Mouse (Mus musculus) neural tube, embryonic 13.5 days (tissue): ENCODE data around the gene Nfkb2. TPM values are rescaled to one million over a fixed set of nuclear protein-coding genes. Genes with fewer than 3 reads are reported as not detected.
A peak's percentile ranks its signal among the peaks of the same experiment; 100 is the strongest.

ENCODE experiments used
- ATAC-seq: fragments of 200-750 bp; cut with Nextera tagmentation; 2 replicates; pipeline ENCODE4 v1.8.0; 2017; ENCODE audit warnings: low read depth, mild to moderate bottlenecking, moderate TSS enrichment, moderate library complexity
- H3K27ac ChIP-seq: fragments of 300-500 bp; sonication (generic); replicated peaks from 2 replicates; pipeline ENCODE4 v1.5.1; 2015; ENCODE audit warnings: moderate library complexity, mild to moderate bottlenecking, inconsistent platforms
- H3K27me3 ChIP-seq: fragments of 300-500 bp; sonication (generic); 2 replicates; pipeline ENCODE4 v1.6.1; 2015; ENCODE audit warnings: mild to moderate bottlenecking, inconsistent platforms
- H3K36me3 ChIP-seq: fragments of 300-500 bp; sonication (generic); 2 replicates; pipeline ENCODE4 v1.6.1; 2015; ENCODE audit warnings: mild to moderate bottlenecking, inconsistent platforms
- H3K4me1 ChIP-seq: fragments of 300-500 bp; sonication (generic); replicated peaks from 2 replicates; pipeline ENCODE4 v1.6.1; 2015; ENCODE audit warnings: inconsistent platforms
- H3K4me2 ChIP-seq: fragments of 300-500 bp; sonication (generic); 2 replicates; pipeline ENCODE4 v1.6.1; 2015; ENCODE audit warnings: inconsistent platforms, mild to moderate bottlenecking, moderate library complexity
- H3K4me3 ChIP-seq: fragments of 300-500 bp; sonication (generic); 2 replicates; pipeline ENCODE4 v1.5.1; 2015; ENCODE audit warnings: mild to moderate bottlenecking, inconsistent platforms
- H3K9ac ChIP-seq: fragments of 300-500 bp; sonication (generic); 2 replicates; pipeline ENCODE4 v1.6.1; 2015; ENCODE audit warnings: moderate library complexity, mild to moderate bottlenecking, inconsistent platforms
- H3K9me3 ChIP-seq: fragments of 300-500 bp; sonication (generic); 2 replicates; pipeline ENCODE4 v1.6.1; 2016; ENCODE audit warnings: inconsistent platforms
- WGBS: fragments of 180-500 bp; shearing (Covaris S2); methylation state at CpG from one replicate; pipeline ENCODE4 v1.1.7; 2015; 5-methylcytosine and 5-hydroxymethylcytosine counted together
- polyA plus RNA-seq: library from polyadenylated mRNA; unstranded; fragments of >200 nt; fragmentation: Nextera tagmentation; extraction: Ambion mirVana; gene quantifications from 2 replicates; pipeline ENCODE4 v1.2.1, GENCODE M21; 2015

Gene Nfkb2
- polyA plus RNA-seq, 1 experiment from 2014 or later, result 2.6 TPM

- Histone ChIP-seq H3K27me3 (peaks cover 36% of the 10 kb centered on the region), H3K9me3 (no peaks in the 10 kb centered on the region), H3K27ac (no peak overlapping the region), H3K4me3 (no peak overlapping the region), H3K36me3 (no peaks in the 10 kb centered on the region), H3K4me2 (no peak overlapping the region), H3K4me1 (peaks cover 29% of the 10 kb centered on the region), H3K9ac (no peak overlapping the region)
- WGBS, result 89% methylated on average over 4 of the region's 4 CpGs
- ATAC-seq, result no peak
Measured at GRCm38 (mm10) chr19:46302551-46302950, 1.6 kb upstream of the Nfkb2 start.

DNA sequence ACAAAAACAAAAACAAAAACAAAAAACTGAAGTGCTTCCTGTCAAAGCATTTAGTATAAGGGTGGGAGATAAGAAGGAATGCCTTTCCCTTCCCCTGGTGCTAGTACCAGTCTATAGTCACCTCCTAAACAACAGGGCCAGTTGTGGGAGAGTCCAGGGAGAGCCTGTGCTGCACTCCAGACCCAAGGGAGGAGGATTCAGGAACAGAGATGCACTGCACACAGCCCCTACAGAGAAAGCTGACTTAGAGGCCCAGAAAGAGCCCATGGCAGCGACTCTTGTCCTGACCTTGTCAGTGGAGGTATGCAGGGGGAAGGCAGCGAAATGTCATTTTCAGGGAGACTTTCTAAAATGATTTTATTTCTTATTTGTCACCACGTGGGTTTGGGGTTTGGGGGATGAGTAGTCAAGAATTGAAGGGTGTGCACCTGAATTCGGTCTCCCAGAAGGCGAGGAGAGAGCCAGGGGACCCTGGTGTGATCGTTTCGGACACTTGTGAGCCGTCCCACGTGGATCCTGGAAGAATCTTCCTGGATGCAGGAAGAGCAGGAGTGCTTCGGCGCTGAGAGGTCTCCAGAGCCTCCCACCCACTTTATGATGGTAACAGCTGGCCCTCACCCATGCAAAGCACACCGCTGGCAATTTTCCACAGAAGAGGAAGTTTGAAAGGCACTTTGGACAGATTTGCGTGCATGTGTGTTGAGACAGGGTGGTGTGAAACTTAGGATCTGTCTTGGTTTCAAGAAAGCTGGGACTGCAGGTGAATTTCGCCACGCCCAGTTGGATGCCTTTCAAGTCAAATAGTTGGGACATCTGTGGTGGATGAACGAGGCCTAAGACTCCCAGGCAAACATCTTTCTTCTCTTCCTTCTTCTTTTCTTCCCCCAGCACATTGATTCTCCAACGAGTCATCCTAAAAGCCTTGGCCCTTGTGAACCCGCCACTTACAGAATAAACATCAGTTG is 587 bp upstream of the Nfkb2 start:
- H3K27ac ChIP-seq, result no peak overlapping the region
- H3K9me3 ChIP-seq, result no peaks in the 10 kb centered on the region
- peak overlapping the region; percentile 44 for H3K4me3 ChIP-seq
- H3K27me3 ChIP-seq, result peaks cover 46% of the 10 kb centered on the region
- H3K4me1 ChIP-seq, result peaks cover 30% of the 10 kb centered on the region
- peak overlapping the region; percentile 81 for H3K4me2 ChIP-seq
- WGBS, result 53% methylated on average over 18 of the region's 18 CpGs
- ATAC-seq, result no peak
- H3K9ac ChIP-seq, result no peak overlapping the region
- H3K36me3 ChIP-seq, result no peaks in the 10 kb centered on the region

DNA sequence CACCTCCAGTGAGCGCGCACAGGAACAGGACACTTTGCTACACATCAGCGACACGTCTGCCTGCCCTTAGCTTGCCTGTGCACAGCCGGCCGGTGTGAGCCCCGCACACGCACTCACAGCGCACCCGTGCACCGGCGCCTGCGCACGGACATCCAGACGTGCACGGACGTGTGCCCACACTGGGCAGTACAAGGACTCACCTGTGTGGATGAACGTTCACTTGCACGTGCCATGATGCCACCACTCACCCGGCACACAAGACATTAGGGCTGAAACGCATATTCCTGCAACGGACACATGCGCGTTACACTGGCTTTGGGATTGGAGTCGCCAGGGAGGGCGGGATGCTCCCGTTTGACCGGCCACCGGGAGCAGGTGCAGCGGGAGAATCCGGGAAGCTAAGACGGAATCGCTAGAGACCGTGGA is 801 bp downstream of the Nfkb2 start:
- Histone ChIP-seq H3K9me3 (no peaks in the 10 kb centered on the region), H3K27me3 (peaks cover 49% of the 10 kb centered on the region), H3K27ac (peak overlapping the region; percentile 4; the same call in 1 of the 2 replicates), H3K4me3 (peak overlapping the region; percentile 44), H3K9ac (peak overlapping the region; percentile 63), H3K36me3 (no peaks in the 10 kb centered on the region), H3K4me2 (peak overlapping the region; percentile 81), H3K4me1 (peaks cover 38% of the 10 kb centered on the region)
- ATAC-seq, result peak; percentile 33; the same call in 1 of the 2 replicates
- under 1% methylated on average over 34 of the region's 34 CpGs for WGBS

DNA sequence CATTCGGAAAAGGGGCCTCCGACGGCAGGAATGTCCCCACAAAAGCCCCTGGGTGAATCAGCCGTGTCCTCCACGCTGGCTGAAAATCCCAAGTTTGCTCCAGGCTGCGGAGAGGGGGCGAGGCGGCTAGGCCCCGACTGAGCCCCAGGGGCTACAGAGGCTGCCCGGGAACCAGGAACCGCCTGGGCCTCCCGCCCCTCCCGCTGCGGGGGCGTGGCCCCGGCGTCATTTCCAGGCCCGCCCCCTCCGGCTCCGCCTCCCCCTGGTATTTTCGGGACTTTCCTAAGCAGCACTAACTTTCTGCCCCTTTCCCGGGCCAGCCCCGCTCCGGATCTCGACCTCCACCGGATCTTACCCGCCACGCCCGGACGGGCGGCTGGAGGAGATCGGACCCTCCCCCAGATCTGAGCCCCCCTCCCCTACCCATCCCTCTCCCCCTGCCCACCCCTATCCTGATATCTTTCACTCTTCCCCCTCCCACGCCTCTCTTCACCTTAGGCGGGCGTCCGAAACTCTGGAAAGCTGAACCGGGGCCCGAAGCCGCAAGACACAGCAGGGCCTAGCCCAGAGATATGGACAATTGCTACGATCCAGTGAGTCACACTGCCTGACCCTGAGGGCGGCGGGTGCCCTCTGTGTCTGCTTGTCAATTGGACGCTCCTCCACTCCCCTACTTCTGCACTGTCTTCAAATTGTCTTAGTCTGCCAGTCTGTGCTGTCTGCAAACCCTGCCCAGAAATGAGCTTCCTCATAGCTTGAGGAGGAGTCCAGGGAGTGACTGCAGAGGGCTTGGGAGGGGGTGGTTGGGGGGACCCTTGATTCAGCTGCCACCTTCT is 1.5 kb downstream of the Nfkb2 start:
- 5% methylated on average over 39 of the region's 43 CpGs for WGBS
- H3K4me3 ChIP-seq, result peak overlapping the region; percentile 44
- no peak overlapping the region for H3K27ac ChIP-seq
- peak overlapping the region; percentile 81 for H3K4me2 ChIP-seq
- peaks cover 54% of the 10 kb centered on the region for H3K27me3 ChIP-seq
- H3K4me1 ChIP-seq, result peaks cover 38% of the 10 kb centered on the region
- H3K9ac ChIP-seq, result peak overlapping the region; percentile 63
- H3K36me3 ChIP-seq, result no peaks in the 10 kb centered on the region
- ATAC-seq, result peak; percentile 21
- no peaks in the 10 kb centered on the region for H3K9me3 ChIP-seq

- peaks cover 54% of the 10 kb centered on the region for H3K27me3 ChIP-seq
- ATAC-seq, result no peak
- peaks cover 6% of the 10 kb centered on the region; the same call in 1 of the 2 replicates for H3K36me3 ChIP-seq
- peaks cover 38% of the 10 kb centered on the region for H3K4me1 ChIP-seq
- no peaks in the 10 kb centered on the region for H3K9me3 ChIP-seq
- peak overlapping the region; percentile 44 for H3K4me3 ChIP-seq
- WGBS, result 56% methylated on average over 5 of the region's 5 CpGs
- peak overlapping the region; percentile 63 for H3K9ac ChIP-seq
- no peak overlapping the region for H3K27ac ChIP-seq
- H3K4me2 ChIP-seq, result peak overlapping the region; percentile 81
Measured at GRCm38 (mm10) chr19:46306268-46306610, 2.1 kb downstream of the Nfkb2 start.

DNA sequence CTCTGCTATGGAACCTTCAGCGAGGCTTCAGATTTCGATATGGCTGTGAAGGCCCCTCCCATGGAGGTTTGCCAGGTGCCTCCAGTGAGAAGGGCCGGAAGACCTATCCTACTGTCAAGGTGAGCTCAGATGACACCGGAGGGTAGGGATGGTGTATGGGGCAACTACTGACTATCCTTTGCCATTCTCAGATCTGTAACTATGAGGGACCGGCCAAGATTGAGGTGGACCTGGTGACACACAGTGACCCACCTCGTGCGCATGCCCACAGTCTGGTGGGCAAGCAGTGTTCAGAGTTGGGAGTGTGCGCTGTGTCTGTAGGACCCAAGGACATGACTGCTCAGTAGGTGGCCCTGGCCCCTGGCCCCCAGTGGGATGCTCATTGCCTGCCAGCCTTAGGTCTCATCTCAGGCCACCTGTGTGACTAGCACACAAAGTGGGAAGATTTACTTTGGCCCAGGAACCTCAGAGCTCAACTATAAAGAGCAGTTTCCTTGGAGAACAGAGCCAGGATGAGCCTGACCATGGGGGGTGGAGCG is 2.7 kb downstream of the Nfkb2 start:
- H3K4me2 ChIP-seq, result no peak overlapping the region
- peaks cover 12% of the 10 kb centered on the region for H3K36me3 ChIP-seq
- H3K4me3 ChIP-seq, result no peak overlapping the region
- H3K4me1 ChIP-seq, result peaks cover 38% of the 10 kb centered on the region
- H3K9ac ChIP-seq, result no peak overlapping the region
- peaks cover 54% of the 10 kb centered on the region for H3K27me3 ChIP-seq
- no peak for ATAC-seq
- 88% methylated on average over 9 of the region's 9 CpGs for WGBS
- H3K9me3 ChIP-seq, result no peaks in the 10 kb centered on the region
- no peak overlapping the region for H3K27ac ChIP-seq

DNA sequence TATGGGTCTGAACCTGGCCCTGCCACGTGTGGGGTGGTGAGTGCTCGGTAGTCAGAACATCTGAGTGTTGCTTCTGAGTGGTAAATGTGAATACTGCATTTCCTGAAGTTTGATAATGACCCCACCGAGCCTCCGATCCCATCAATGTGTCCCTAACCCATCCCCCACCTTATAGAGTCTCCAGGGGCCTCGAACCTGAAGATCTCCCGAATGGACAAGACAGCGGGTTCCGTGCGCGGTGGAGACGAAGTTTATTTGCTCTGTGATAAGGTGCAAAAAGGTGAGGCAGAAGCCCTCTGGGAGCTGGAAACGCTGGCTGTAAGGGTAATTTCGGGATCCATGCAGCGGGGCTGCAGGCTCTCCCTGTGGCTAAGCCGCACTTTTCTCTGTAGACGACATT is 3.7 kb downstream of the Nfkb2 start:
- no peak overlapping the region for H3K9ac ChIP-seq
- no peaks in the 10 kb centered on the region for H3K9me3 ChIP-seq
- no peak overlapping the region for H3K27ac ChIP-seq
- H3K36me3 ChIP-seq, result peaks cover 21% of the 10 kb centered on the region
- no peak overlapping the region for H3K4me3 ChIP-seq
- H3K4me1 ChIP-seq, result peaks cover 38% of the 10 kb centered on the region
- ATAC-seq, result no peak
- no peak overlapping the region for H3K4me2 ChIP-seq
- peaks cover 60% of the 10 kb centered on the region for H3K27me3 ChIP-seq
- WGBS, result 78% methylated on average over 16 of the region's 16 CpGs

GRCm38 (mm10) chr19:46308303-46308702 is 4.2 kb downstream of the Nfkb2 start:
- peaks cover 65% of the 10 kb centered on the region for H3K27me3 ChIP-seq
- no peak for ATAC-seq
- peak overlapping the region; percentile 62; the same call in 1 of the 2 replicates for H3K9ac ChIP-seq
- H3K27ac ChIP-seq, result no peak overlapping the region
- peaks cover 27% of the 10 kb centered on the region for H3K36me3 ChIP-seq
- H3K4me2 ChIP-seq, result peak overlapping the region; percentile 67
- peaks cover 38% of the 10 kb centered on the region for H3K4me1 ChIP-seq
- no peaks in the 10 kb centered on the region for H3K9me3 ChIP-seq
- WGBS, result 54% methylated on average over 16 of the region's 16 CpGs
- H3K4me3 ChIP-seq, result peak overlapping the region; percentile 36; the same call in 1 of the 2 replicates

DNA sequence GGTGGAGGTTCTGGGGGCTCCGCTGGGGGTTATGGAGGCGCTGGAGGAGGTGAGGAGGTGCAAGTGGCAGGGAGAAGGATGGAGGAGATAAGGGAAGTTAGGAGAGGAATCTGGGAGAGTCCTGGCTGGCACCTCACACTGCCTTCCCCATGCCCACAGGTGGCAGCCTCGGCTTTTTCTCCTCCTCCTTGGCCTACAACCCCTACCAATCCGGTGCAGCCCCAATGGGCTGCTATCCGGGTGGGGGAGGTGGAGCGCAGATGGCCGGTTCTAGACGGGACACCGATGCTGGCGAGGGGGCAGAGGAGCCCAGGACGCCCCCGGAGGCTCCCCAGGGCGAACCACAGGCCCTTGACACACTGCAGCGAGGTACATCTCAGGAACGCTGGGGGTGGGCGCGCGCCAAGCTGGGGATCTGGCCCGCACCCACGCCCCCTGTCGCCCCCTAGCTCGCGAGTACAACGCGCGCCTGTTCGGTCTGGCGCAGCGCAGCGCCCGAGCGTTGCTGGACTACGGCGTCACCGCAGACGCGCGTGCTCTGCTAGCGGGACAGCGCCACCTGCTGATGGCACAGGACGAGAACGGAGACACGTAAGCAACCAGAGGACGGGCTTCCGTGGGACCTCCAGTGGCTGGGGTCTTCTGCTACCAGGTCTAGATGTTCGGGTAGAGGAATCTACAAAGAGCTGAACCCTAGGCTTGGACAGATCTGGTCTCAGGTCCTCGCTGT is 4.8 kb downstream of the Nfkb2 start:
- Histone ChIP-seq H3K9me3 (no peaks in the 10 kb centered on the region), H3K9ac (peak overlapping the region; percentile 62), H3K27ac (no peak overlapping the region), H3K4me1 (peaks cover 34% of the 10 kb centered on the region), H3K4me3 (peak overlapping the region; percentile 36), H3K36me3 (peaks cover 31% of the 10 kb centered on the region), H3K4me2 (peak overlapping the region; percentile 67), H3K27me3 (peaks cover 70% of the 10 kb centered on the region)
- peak; percentile 45 for ATAC-seq
- WGBS, result under 1% methylated on average over 47 of the region's 47 CpGs

DNA sequence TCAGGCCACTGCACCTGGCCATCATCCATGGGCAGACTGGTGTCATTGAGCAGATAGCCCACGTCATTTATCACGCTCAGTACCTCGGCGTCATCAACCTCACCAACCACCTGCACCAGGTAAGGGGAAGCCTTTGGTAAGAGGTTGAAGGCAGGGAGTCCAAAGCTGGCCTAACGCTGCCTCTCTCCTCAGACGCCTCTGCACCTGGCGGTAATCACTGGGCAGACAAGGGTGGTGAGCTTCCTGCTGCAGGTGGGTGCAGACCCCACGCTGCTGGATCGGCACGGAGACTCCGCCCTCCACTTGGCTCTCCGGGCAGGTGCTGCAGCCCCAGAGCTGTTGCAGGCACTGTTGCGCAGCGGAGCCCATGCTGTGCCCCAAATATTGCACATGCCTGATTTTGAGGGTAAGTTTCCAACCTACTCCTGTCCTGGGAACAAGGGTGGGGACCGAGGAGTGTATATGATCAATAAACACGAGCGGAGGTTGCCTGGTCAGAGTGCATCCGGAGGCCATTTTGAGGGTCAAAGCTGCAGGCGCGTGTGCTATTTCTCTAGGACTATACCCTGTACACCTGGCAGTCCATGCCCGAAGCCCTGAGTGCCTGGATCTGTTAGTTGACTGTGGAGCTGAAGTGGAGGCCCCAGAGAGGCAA is 5.7 kb downstream of the Nfkb2 start:
- ATAC-seq, result no peak
- Histone ChIP-seq H3K27ac (no peak overlapping the region), H3K4me1 (peaks cover 25% of the 10 kb centered on the region), H3K4me2 (no peak overlapping the region), H3K27me3 (peaks cover 75% of the 10 kb centered on the region), H3K36me3 (peaks cover 31% of the 10 kb centered on the region), H3K9ac (no peak overlapping the region), H3K4me3 (no peak overlapping the region), H3K9me3 (no peaks in the 10 kb centered on the region)
- 82% methylated on average over 21 of the region's 21 CpGs for WGBS

DNA sequence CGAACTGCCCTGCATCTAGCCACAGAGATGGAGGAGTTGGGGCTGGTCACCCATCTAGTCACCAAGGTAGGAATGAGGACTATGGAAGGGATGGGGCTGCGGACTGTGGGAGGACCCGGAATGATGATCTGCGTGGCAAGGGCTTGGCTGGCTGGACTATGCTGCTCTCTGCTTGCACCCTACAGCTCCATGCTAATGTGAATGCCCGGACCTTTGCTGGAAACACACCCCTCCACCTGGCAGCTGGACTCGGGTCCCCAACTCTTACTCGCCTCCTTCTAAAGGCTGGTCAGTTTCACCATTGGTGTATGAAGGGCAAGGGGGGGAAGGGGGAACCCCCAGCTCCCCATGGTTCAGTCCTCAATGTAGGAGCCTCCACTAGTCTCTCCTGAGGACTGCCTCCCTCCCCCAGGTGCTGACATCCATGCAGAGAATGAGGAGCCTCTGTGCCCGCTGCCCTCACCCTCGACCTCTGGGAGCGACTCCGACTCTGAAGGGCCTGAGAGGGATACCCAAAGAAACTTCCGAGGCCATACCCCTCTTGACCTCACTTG is 6.3 kb downstream of the Nfkb2 start:
- Histone ChIP-seq H3K9me3 (no peaks in the 10 kb centered on the region), H3K4me2 (no peak overlapping the region), H3K27me3 (peaks cover 75% of the 10 kb centered on the region), H3K4me3 (no peak overlapping the region), H3K36me3 (peaks cover 31% of the 10 kb centered on the region), H3K4me1 (peaks cover 19% of the 10 kb centered on the region), H3K27ac (no peak overlapping the region), H3K9ac (no peak overlapping the region)
- WGBS, result 84% methylated on average over 12 of the region's 12 CpGs
- ATAC-seq, result no peak
